Mouse (Mus musculus) urinary bladder, adult 2 months (tissue): ENCODE results near the gene Kcnk3. TPM values are rescaled to one million over a fixed set of nuclear protein-coding genes. Genes with fewer than 3 reads are reported as not detected.
A peak's percentile ranks its signal among the peaks of the same experiment; 100 is the strongest.

Source experiments
- DNase-seq: peaks from one replicate; pipeline ENCODE4 v3.0.0; 2022; ENCODE audit warnings: low spot score
- polyA plus RNA-seq: library from polyadenylated mRNA; depleted of rRNA; stranded (reverse); fragments of >200 nt; gene quantifications from 2 replicates; pipeline ENCODE4 v1.2.3, GENCODE M21; 2012; rRNA removed

Gene Kcnk3
- 15.1 and 28.4 TPM in 2 replicates for polyA plus RNA-seq

GRCm38 (mm10) chr5:30587681-30588300, at the start of gene Kcnk3:
Gene Kcnk3, plus strand, starts transcription at chr5:30588170.
- peak; percentile 71 for DNase-seq

GRCm38 (mm10) chr5:30545698-30546097, 42.3 kb upstream of the Kcnk3 start, which contains the start of gene Cib4:
Gene Cib4, minus strand, starts transcription at chr5:30545836.
- no peak for DNase-seq

GRCm38 (mm10) chr5:30548681-30549080, 39.3 kb upstream of the Kcnk3 start:
- no peak for DNase-seq

- no peak for DNase-seq
These were observed 37.5 kb upstream of the Kcnk3 start for GRCm38 (mm10) chr5:30550334-30551021.

GRCm38 (mm10) chr5:30551022-30551638, 36.8 kb upstream of the Kcnk3 start:
- no peak for DNase-seq

- no peak for DNase-seq
These were observed 36.0 kb upstream of the Kcnk3 start for GRCm38 (mm10) chr5:30552006-30552405.

- no peak for DNase-seq
These were observed 34.0 kb upstream of the Kcnk3 start for GRCm38 (mm10) chr5:30553936-30554335.

GRCm38 (mm10) chr5:30554981-30555380, 33.0 kb upstream of the Kcnk3 start:
- DNase-seq, result no peak

- no peak for DNase-seq
These were observed 31.7 kb upstream of the Kcnk3 start for GRCm38 (mm10) chr5:30556284-30556683.

- DNase-seq, result no peak
These were observed 28.5 kb upstream of the Kcnk3 start for GRCm38 (mm10) chr5:30559421-30559820.

GRCm38 (mm10) chr5:30559986-30560493, 27.9 kb upstream of the Kcnk3 start:
- no peak for DNase-seq

GRCm38 (mm10) chr5:30568479-30568878, 19.5 kb upstream of the Kcnk3 start:
- no peak for DNase-seq

- DNase-seq, result no peak
These were observed 16.1 kb upstream of the Kcnk3 start for GRCm38 (mm10) chr5:30571820-30572219.

GRCm38 (mm10) chr5:30574367-30574766, 13.6 kb upstream of the Kcnk3 start:
- DNase-seq, result no peak

- DNase-seq, result no peak
These were observed 11.7 kb upstream of the Kcnk3 start for GRCm38 (mm10) chr5:30576233-30576632.

GRCm38 (mm10) chr5:30577251-30577650, 10.7 kb upstream of the Kcnk3 start:
- no peak for DNase-seq

- no peak for DNase-seq
These were observed 10.2 kb upstream of the Kcnk3 start for GRCm38 (mm10) chr5:30577654-30578310.

- no peak for DNase-seq
These were observed 9.4 kb upstream of the Kcnk3 start for GRCm38 (mm10) chr5:30578445-30579080.

GRCm38 (mm10) chr5:30580725-30581124, 7.2 kb upstream of the Kcnk3 start:
- DNase-seq, result no peak

GRCm38 (mm10) chr5:30582017-30582416, 6.0 kb upstream of the Kcnk3 start:
- no peak for DNase-seq

GRCm38 (mm10) chr5:30586616-30587015, 1.4 kb upstream of the Kcnk3 start:
- no peak for DNase-seq

GRCm38 (mm10) chr5:30587101-30587500, 869 bp upstream of the Kcnk3 start:
- no peak for DNase-seq
